Mouse (Mus musculus) liver, embryonic 12.5 days (tissue): ENCODE results near the gene Foxf1. TPM values are rescaled to one million over a fixed set of nuclear protein-coding genes. Genes with fewer than 3 reads are reported as not detected.

ENCODE experiments used
- ATAC-seq: fragments of 200-750 bp; cut with Nextera tagmentation; 2 replicates; pipeline ENCODE4 v1.8.0; 2017; ENCODE audit warnings: moderate number of reproducible peaks, mild to moderate bottlenecking, moderate library complexity
- H3K27ac ChIP-seq: fragments of 300-500 bp; sonication (generic); 2 replicates; pipeline ENCODE4 v1.5.1; 2016; ENCODE audit warnings: mild to moderate bottlenecking
- H3K27me3 ChIP-seq: fragments of 300-500 bp; sonication (generic); replicated peaks from 2 replicates; pipeline ENCODE4 v1.6.1; 2016; ENCODE audit warnings: mild to moderate bottlenecking, moderate library complexity
- H3K36me3 ChIP-seq: fragments of 300-500 bp; sonication (generic); 2 replicates; pipeline ENCODE4 v1.6.1; 2016; ENCODE audit warnings: mild to moderate bottlenecking, moderate library complexity
- H3K4me1 ChIP-seq: fragments of 300-500 bp; sonication (generic); 2 replicates; pipeline ENCODE4 v1.6.1; 2016
- H3K4me2 ChIP-seq: fragments of 300-500 bp; sonication (generic); 2 replicates; pipeline ENCODE4 v1.6.1; 2016; ENCODE audit warnings: mild to moderate bottlenecking, moderate library complexity
- H3K4me3 ChIP-seq: fragments of 300-500 bp; sonication (generic); 2 replicates; pipeline ENCODE4 v1.5.1; 2016; ENCODE audit warnings: mild to moderate bottlenecking, moderate library complexity
- H3K9ac ChIP-seq: fragments of 300-500 bp; sonication (generic); 2 replicates; pipeline ENCODE4 v1.6.1; 2016; ENCODE audit warnings: mild to moderate bottlenecking, moderate library complexity
- H3K9me3 ChIP-seq: fragments of 300-500 bp; sonication (generic); replicated peaks from 2 replicates; pipeline ENCODE4 v1.6.1; 2016; ENCODE audit warnings: mild to moderate bottlenecking, moderate library complexity
- WGBS: fragments of 180-500 bp; shearing (Covaris S2); methylation state at CpG from one replicate; pipeline ENCODE4 v1.1.7; 2016; ENCODE audit not compliant: insufficient replicate concordance; 5-methylcytosine and 5-hydroxymethylcytosine counted together
- polyA plus RNA-seq: library from polyadenylated mRNA; unstranded; fragments of >200 nt; fragmentation: Nextera tagmentation; extraction: Ambion mirVana; gene quantifications from 2 replicates; pipeline ENCODE4 v1.2.1, GENCODE M21; 2016

The Foxf1 gene
- polyA plus RNA-seq, 1 experiment from 2014 or later: 16.9 TPM

DNA sequence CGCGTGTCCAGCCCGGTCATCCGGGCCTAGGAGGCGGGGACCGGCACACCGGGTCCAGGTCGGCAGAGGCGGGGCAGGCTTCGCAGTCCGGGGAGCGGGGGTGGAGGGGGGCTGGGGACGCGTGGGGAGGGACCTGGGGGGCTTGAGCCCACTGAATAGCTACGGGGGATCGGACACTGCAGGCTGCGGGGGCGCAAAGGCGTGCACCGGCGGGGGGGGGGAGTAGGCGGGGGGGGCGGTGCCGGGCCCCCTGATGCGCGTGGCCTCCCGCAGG lies 313 bp upstream of the Foxf1 start:
- Histone ChIP-seq H3K9ac (0 out of 2 replicates have a peak overlapping the region, but pooled peaks have one; percentile 39), H3K4me1 (no peaks in the 10 kb centered on the region), H3K4me3 (peak overlapping the region; percentile 43), H3K9me3 (no peaks in the 10 kb centered on the region), H3K4me2 (peak overlapping the region; percentile 68), H3K27ac (peak overlapping the region; percentile 72), H3K36me3 (no peaks in the 10 kb centered on the region), H3K27me3 (peaks cover 100% of the 10 kb centered on the region)
- no peak; the same call in 1 of the 2 replicates for ATAC-seq
- WGBS: 1% methylated on average over 11 of the region's 27 CpGs

DNA sequence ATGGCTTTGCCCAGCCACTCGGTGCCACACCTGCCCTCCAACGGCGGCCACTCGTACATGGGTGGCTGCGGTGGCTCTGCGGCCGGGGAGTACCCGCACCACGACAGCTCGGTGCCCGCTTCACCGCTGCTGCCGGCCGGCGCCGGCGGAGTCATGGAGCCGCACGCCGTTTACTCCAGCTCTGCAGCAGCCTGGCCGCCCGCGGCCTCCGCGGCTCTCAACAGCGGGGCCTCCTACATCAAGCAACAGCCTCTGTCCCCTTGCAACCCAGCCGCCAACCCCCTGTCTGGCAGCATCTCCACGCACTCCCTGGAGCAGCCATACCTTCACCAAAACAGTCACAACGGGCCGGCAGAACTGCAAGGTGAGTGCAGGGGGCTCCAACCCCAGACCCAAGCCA lies 825 bp downstream of the Foxf1 start:
- Histone ChIP-seq H3K27me3 (peaks cover 100% of the 10 kb centered on the region), H3K4me2 (peak overlapping the region; percentile 68), H3K9ac (peak overlapping the region; percentile 62), H3K4me3 (peak overlapping the region; percentile 43), H3K4me1 (no peaks in the 10 kb centered on the region), H3K36me3 (no peaks in the 10 kb centered on the region), H3K27ac (0 out of 2 replicates have a peak overlapping the region, but pooled peaks have one; percentile 54), H3K9me3 (no peaks in the 10 kb centered on the region)
- 4% methylated on average over 30 of the region's 30 CpGs for WGBS
- ATAC-seq: no peak

DNA sequence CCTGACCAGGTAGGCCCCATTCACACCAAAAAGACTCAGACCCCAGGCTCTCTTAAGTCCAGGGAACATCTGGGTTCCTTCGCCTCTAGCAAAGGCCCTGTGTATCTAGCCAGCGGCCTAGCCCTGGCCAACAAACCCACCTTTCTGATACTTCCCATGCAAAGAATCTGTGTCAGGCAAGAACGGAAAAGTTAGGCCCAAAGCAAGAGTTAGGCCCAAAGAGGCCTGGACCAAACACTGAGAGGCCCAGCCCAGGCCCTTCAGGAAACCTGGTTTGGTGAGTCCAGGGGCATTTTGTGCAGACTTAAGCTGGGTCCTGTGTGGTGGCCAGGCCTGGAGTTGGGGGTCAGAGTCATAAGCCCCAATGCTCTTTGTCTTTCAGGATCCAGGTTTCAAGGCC lies 1.4 kb downstream of the Foxf1 start:
- H3K27me3 ChIP-seq: peaks cover 100% of the 10 kb centered on the region
- 44% methylated on average over 3 of the region's 3 CpGs for WGBS
- no peaks in the 10 kb centered on the region for H3K36me3 ChIP-seq
- no peak overlapping the region for H3K27ac ChIP-seq
- no peaks in the 10 kb centered on the region for H3K9me3 ChIP-seq
- H3K4me3 ChIP-seq: peak overlapping the region; percentile 43
- H3K4me1 ChIP-seq: no peaks in the 10 kb centered on the region
- peak overlapping the region; percentile 28 for H3K4me2 ChIP-seq
- peak overlapping the region; percentile 62 for H3K9ac ChIP-seq
- no peak for ATAC-seq

DNA sequence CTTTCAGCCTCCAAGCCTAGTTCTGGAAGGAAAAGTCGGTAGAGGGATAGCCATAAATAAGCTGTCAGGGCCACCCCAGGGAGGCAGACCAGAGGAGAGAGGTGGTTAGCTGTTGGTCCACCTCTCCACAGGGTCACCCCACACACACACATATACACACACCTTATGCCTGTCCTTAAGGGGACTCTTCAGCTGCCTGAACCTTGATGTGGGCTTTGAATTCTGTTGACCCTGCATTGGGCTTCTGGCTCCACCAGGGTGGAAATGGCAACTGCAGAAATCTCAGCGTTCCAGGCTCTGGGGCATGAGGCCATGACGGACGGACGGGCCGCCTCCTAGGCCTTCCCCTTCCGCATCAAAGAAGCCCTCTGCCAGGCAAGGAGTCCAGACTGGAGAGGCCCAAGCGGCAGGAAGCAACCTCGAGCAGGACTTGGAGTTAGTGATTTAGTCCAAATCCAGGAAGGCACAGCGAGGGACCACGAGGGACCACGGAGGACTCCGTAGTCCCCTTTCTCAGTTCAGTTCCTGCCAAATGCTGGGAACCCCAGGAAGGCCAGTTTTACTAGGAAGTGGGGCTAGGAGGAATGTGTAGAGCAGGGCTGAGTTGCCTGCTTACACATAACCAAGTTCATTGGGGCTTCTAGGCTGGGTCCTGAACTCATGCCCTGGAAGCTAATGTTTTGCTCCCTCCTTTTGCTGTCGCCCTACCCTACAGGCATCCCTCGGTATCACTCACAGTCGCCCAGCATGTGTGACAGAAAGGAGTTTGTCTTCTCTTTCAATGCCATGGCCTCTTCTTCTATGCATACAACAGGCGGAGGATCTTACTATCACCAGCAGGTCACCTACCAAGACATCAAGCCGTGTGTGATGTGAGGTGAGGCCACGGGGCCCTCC lies 2.1 kb downstream of the Foxf1 start:
- 16% methylated on average over 19 of the region's 19 CpGs for WGBS

DNA sequence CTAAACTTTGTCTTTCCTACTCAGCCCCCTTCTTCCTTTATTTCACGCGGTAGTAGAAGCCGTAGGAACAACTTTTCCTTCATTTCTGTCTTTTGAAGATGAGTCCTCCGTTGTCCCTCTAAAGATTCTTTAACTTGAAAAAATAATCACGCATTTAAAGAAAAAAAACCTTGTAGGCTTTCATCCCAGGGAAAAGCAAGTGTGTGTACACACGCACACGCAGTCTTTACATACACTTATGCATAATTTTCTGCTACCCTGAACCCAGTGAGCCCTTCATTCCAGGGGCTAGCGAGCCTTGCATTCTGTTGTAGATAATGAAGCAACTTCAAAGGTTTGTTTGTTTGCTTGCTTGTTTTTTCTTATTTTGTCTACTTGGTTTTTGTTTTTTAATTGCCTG lies 4.1 kb downstream of the Foxf1 start:
- H3K9ac ChIP-seq: no peak overlapping the region
- peaks cover 99% of the 10 kb centered on the region for H3K27me3 ChIP-seq
- no peaks in the 10 kb centered on the region for H3K36me3 ChIP-seq
- peak overlapping the region; percentile 36; the same call in 1 of the 2 replicates for H3K4me2 ChIP-seq
- 0 out of 2 replicates have a peak, but pooled peaks cover 3% of the 10 kb centered on the region for H3K4me1 ChIP-seq
- H3K4me3 ChIP-seq: no peak overlapping the region; the same call in 1 of the 2 replicates
- H3K27ac ChIP-seq: no peak overlapping the region
- no peaks in the 10 kb centered on the region for H3K9me3 ChIP-seq
- no peak for ATAC-seq
- 20% methylated on average over 8 of the region's 8 CpGs for WGBS

More for the DNA sequence above, 2.1 kb downstream of the Foxf1 start:
- Histone ChIP-seq H3K4me3 (peak overlapping the region; percentile 43), H3K27me3 (peaks cover 100% of the 10 kb centered on the region), H3K36me3 (no peaks in the 10 kb centered on the region), H3K9ac (peak overlapping the region; percentile 62), H3K27ac (no peak overlapping the region), H3K9me3 (no peaks in the 10 kb centered on the region), H3K4me2 (peak overlapping the region; percentile 28), H3K4me1 (no peaks in the 10 kb centered on the region)
- ATAC-seq: no peak

DNA sequence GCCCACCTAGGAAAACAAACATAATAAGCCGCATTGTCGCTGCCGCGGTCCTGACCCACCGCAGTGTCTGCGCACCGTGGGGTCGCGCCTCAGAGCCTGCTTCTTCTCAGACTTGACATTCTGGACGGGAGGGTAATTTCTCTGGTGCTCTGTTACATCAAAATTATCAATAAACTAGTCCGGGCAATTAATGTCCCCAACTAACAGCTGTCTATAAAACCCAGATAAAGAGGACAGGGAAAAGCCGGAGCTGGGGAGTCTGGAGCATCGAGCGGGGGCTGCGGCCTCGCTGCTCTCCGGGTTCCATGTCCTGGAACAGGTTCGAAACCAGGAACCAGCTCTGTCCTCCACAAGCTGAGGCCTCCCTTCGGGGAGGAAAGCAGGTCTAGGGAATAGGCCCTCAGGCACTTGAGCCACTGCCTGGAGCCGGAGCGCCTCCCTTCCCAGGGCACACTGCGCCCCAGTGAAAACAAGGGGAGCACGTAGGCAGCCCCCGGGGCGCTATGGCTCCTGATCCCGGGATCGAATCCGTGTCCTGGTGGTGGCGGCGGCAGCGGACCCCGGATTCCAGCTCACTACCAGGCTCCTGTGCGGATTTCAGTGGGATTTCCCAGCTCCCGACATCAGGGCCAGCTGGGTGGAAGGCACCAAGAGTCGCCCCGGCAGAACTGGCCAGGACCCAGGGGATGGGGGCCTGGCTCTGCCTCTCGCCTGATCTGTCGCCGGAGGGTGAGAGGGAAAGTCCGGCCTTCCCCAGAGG lies 4.9 kb downstream of the Foxf1 start:
- WGBS: 15% methylated on average over 40 of the region's 40 CpGs
- H3K27me3 ChIP-seq: peaks cover 99% of the 10 kb centered on the region
- no peaks in the 10 kb centered on the region for H3K36me3 ChIP-seq
- no peak for ATAC-seq
- H3K9me3 ChIP-seq: no peaks in the 10 kb centered on the region
- H3K9ac ChIP-seq: no peak overlapping the region; the same call in 1 of the 2 replicates
- no peak overlapping the region for H3K27ac ChIP-seq
- 0 out of 2 replicates have a peak, but pooled peaks cover 3% of the 10 kb centered on the region for H3K4me1 ChIP-seq
- peak overlapping the region; percentile 9; the same call in 1 of the 2 replicates for H3K4me3 ChIP-seq
- H3K4me2 ChIP-seq: peak overlapping the region; percentile 36; the same call in 1 of the 2 replicates

DNA sequence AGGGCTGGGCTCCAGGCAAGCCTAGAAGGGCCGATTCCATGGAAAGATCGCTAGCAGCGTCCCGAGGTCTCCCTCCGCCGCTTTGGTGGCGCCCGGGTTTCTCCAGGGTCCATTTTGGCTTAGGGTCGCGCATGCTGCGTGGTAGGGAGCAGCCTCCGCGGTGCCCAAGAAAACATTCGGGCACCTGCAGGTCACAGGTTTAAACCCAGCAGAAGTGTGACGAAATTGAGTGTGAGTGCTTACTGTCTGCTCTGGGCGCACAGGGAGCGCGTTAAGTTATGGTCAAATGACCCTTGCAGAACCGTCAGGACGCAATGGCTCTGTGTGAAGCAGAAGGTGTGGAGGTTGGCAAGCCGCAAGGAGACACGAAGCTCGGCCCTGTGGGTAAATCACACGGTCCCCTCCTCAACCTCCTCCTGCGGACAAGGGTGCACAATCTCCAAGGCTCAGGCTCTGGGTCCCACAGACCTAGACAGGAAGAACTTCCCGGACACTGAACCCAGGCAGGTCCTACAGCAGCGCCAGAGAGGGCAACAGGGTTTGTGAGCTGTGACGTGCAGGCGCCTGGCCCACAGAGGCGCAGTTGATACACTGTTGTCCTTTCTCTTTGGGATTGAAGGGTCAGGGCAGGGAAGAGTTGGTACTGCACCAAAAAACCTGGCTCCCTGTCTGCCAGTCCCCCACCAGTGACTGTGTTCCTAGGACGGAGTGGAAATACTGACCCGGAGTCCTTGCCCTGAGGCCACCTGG lies 5.6 kb downstream of the Foxf1 start:
- Histone ChIP-seq H3K27ac (no peak overlapping the region), H3K4me2 (0 out of 2 replicates have a peak overlapping the region, but pooled peaks have one; percentile 36), H3K9ac (no peak overlapping the region), H3K27me3 (peaks cover 95% of the 10 kb centered on the region), H3K4me1 (0 out of 2 replicates have a peak, but pooled peaks cover 3% of the 10 kb centered on the region), H3K9me3 (no peaks in the 10 kb centered on the region), H3K4me3 (peak overlapping the region; percentile 9; the same call in 1 of the 2 replicates), H3K36me3 (no peaks in the 10 kb centered on the region)
- WGBS: 13% methylated on average over 32 of the region's 32 CpGs
- no peak for ATAC-seq

DNA sequence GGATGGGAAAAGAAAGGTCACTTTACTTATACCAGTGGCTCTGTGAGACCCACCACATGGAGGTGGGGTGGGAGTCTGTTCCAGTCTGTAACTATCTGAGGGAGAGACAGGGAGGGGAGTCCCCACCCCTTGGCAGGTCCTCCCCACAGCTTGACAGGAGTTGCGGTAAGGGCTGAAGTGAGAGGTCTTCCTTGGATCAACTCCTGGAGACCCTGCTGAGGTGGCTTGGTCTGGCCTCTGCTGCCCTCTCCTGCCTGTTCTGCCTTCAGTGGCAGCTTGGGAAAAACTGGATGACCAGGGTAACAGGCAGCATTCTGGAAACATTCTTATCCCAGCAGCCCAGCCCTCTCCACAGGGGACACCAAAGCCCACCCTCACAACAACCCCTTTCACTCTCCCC lies 6.5 kb downstream of the Foxf1 start:
- H3K9ac ChIP-seq: no peak overlapping the region
- H3K27me3 ChIP-seq: peaks cover 86% of the 10 kb centered on the region
- 0 out of 2 replicates have a peak, but pooled peaks cover 3% of the 10 kb centered on the region for H3K4me1 ChIP-seq
- H3K4me3 ChIP-seq: no peak overlapping the region
- H3K9me3 ChIP-seq: no peaks in the 10 kb centered on the region
- H3K27ac ChIP-seq: no peak overlapping the region
- 0% methylated on average over 1 of the region's 1 CpGs for WGBS
- H3K4me2 ChIP-seq: no peak overlapping the region
- no peak for ATAC-seq
- no peaks in the 10 kb centered on the region for H3K36me3 ChIP-seq

DNA sequence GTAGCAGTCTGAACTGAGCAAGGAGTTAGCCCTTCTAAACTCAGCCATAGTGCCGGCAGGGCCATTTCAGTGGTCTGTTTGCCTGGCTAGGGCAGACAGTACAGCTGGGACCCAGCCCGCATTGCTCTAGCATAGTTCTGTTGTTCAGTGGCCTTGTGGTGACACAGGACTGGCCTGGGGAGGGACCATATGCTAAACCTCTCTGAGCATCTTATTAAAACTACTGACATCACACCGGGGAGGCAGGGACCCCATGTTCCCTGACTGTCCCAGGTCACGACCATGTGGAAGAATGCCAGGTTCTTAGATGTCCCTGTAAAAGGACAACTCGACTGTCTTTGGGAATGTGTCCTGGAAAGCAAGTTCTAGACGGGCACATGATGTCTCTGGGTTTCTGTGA lies 8.0 kb downstream of the Foxf1 start:
- Histone ChIP-seq H3K27ac (no peak overlapping the region), H3K27me3 (peaks cover 72% of the 10 kb centered on the region), H3K4me1 (0 out of 2 replicates have a peak, but pooled peaks cover 3% of the 10 kb centered on the region), H3K9me3 (no peaks in the 10 kb centered on the region), H3K36me3 (peaks cover 3% of the 10 kb centered on the region), H3K4me3 (no peak overlapping the region), H3K4me2 (no peak overlapping the region), H3K9ac (no peak overlapping the region)
- WGBS: 28% methylated on average over 6 of the region's 6 CpGs
- ATAC-seq: no peak

DNA sequence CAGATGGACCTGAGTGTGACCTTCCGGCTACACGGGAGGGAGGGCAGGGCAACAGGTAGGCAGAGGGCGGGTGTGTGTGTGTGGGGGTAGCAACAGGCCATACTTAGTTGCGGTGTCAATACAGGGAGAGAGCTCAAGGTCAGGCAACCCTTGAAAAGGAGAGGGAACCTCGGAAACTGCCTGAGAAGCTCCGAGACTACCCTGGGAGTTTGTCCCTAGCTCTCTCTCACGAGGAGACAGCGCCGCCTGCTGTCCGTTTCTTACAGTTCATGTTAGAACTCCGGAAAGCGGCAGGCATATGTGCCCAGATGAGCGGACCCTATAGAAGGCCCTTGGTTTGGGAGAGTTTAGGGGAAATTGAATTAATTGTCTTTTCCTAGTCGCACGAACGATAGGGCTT lies 8.4 kb downstream of the Foxf1 start:
- WGBS: 3% methylated on average over 16 of the region's 16 CpGs
- Histone ChIP-seq H3K4me2 (no peak overlapping the region), H3K36me3 (peaks cover 8% of the 10 kb centered on the region), H3K27me3 (peaks cover 67% of the 10 kb centered on the region), H3K4me3 (no peak overlapping the region), H3K9me3 (no peaks in the 10 kb centered on the region), H3K4me1 (0 out of 2 replicates have a peak, but pooled peaks cover 3% of the 10 kb centered on the region), H3K9ac (no peak overlapping the region), H3K27ac (no peak overlapping the region)
- peak; percentile 27; the same call in 1 of the 2 replicates for ATAC-seq

DNA sequence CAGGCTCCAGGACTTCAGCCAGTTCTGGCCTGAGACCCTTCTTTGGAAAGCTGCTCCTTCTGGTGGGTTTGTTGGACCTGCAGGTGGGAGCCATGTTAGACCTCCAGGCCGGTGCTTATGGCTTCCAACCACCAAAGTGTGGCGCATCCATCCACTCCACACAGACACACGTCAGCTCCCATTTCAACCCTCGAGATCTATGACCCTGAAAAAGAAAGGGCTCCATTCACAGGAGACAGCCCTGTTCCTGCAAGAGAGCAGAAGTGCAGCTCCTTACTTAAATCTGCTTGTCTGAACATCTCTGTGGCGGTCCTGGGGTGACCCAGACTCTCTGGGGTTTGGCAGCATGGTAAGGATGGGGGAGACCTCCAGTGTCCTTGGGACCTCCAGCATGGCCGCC lies 9.3 kb downstream of the Foxf1 start:
- no peak overlapping the region for H3K9ac ChIP-seq
- no peak for ATAC-seq
- 0 out of 2 replicates have a peak, but pooled peaks cover 3% of the 10 kb centered on the region for H3K4me1 ChIP-seq
- H3K9me3 ChIP-seq: no peaks in the 10 kb centered on the region
- no peak overlapping the region for H3K4me2 ChIP-seq
- H3K27me3 ChIP-seq: peaks cover 58% of the 10 kb centered on the region
- H3K27ac ChIP-seq: no peak overlapping the region
- H3K36me3 ChIP-seq: peaks cover 17% of the 10 kb centered on the region
- 63% methylated on average over 6 of the region's 6 CpGs for WGBS
- no peak overlapping the region for H3K4me3 ChIP-seq
